Mouse (Mus musculus) Muller cell, postnatal 12 days (primary cell): ENCODE results near the gene Klri1.
"Not testable (repeated sequence)": the region's sequence is repeated elsewhere in the genome, so short reads cannot be mapped to it uniquely, and the experiment has no call there.

Experiments
- DNase-seq: peaks from one replicate; pipeline ENCODE4 v3.0.0-alpha.2; 2015; ENCODE audit errors: inconsistent ontology term

Klri1 gene

DNA sequence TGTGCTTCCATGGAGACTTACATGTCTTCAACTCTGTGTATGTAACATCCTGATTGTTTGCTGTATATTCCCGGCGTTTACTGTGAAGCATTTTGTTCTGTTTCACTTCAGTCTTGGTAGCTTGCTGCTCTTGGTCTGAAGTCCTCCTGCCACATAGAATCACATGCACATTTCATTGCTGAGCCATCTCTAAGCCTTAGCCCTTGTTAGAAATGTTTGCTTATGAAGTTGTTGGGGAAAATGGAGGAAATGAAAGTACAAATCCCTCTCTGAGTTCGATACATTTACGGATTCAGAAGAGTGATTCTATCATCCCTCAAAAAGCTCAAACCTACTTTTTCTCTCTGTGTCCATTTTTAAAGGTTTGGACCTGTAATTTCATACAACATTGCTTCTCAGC, at the start of gene Klri1:
Klri1 (minus strand) TSS at position 101 of the 400 bp plus-strand sequence.
- no peak for DNase-seq

- DNase-seq: no peak
Observed at GRCm38 (mm10) chr6:129747654-129748032, 30.7 kb upstream of the Klri1 start.

DNA sequence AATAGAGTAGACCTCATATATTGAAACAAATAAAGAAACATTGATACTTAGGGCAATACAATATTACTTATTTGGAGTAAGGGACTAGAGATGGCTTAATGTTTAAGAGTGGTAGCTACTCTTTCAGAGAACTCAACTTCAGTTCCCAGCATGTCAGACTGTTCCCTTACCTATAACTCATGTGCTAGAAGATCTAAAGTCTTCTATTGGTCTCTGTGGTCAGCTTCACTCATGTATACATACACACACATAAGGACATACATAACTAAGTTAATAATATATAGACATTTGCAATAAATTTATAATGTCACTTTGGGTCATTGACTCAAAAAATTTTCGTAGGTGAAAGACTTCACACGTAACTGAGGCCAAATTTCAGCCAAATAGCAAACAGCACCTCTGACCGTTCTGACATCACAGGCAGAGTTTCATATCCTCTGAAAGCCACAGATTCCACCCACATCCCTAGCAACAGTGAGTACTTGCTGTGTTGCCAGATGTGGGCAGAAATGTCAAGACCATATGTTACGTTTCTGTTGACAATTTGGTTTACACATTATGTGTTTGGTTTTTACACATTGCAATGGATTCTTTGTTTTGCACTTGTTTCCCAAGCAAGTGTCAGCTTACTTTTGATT, 30.2 kb upstream of the Klri1 start:
- DNase-seq: no peak

DNA sequence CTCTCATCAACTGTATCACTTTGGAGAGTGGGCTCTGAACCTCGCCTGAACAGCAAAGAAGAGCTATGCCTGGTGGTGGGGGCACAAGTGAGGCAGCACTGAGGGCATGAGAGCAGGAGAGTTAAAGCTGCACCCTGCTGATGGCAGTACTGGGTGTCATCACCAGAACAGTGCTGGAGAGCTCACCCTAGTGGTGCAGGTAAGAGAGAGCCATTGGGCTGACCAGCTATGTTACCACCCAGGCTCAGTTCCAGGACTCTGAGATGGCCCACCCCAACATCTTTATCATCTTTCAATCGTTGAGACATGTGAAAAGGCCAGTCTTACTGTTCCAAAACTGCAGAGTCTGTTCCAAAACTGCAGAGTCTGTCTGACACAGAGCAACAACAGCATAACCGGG, 29.2 kb upstream of the Klri1 start:
- DNase-seq: no peak

DNA sequence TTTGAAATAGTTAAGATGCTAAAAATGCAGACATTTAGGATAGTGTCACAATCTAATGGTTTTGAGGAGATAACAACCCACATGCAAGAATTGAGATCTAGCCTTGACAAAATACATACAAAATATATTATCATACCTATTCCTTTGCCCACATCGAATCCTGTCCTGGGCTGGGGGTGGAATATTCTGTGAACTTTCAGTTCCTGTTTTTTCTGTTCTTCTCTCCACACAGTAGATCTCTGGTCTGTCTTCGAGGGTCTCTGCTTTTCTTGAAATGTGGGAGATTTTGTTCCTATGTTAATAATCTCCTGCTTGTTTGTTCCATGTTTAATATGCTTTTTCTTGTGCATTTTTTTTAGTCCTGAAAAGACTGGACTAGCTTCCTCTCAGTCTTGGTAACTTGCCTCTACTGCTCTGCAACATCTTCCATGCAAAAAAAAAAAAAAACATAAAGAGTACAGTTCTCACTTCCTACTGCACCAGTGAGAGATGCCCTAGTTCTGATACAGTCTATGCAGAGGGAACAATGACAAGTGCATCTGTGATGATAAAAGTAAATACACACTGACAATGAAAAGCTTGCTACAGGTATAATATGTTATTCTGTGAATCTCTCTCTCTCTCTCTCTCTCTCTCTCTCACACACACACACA, 23.3 kb upstream of the Klri1 start, which contains the start of gene Klri2:
Klri2 (minus strand) TSS at position 416 of the 653 bp plus-strand sequence.
- no peak for DNase-seq

DNA sequence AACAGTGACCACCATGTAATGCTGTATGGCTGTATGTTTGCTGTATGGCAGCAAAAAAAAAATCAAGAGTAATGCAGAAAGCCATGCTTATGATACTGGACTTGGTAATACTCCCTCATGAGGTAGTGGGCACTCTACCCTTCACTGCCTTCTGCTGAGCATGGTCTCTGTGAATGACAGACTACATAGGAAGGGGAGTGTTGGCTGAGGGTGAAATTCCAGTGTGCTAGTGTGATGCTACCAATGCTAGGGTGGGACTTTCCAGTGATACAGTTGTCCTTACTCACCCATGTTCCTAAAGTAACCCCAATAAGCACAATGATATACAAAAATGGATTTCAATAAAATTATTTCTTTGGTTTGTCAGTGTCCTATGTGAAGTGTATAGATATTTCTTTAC, 19.5 kb upstream of the Klri1 start:
- no peak for DNase-seq

DNA sequence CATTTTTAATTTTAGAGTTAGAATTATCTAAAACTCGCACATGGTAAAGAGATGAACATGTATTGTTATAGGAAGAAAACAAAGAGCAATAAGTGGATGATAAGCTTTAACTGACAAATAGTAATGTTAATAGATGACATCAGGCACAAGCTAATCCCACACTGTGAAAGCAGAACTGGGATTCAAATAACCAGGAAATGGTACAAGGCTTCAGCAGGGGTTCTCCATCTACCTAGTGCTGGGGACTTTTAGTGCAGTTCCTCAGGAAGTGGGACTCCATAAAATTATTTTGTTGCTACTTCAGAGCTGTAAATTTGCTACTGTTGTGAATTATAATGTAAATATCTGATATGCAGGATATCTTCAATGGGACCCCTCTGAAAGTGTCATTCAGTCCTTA, 10.3 kb upstream of the Klri1 start:
- DNase-seq: no peak

DNA sequence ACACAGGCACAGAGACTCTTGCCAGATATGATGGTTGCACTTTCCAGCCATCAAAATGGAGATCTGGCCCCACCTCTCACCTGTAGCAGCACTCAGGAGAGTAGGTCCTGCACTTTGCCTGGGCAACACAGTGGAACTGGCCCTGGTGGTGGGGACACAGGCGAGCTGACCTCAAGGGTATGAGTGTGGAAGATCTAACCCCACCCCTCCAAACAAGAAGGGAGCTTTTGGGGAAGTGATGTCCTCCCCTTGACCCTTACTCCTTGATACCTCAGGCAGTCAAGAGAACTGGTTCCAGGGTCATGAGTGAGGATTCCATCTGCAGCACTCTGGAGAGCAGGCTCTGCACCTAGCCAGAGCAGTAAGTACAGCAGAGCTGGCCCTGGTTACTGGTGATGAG, 4.5 kb upstream of the Klri1 start:
- DNase-seq: no peak

GRCm38 (mm10) chr6:129720487-129720886, 3.6 kb upstream of the Klri1 start:
- no peak for DNase-seq

GRCm38 (mm10) chr6:129713566-129713965, 3.4 kb downstream of the Klri1 start:
- no peak for DNase-seq

DNA sequence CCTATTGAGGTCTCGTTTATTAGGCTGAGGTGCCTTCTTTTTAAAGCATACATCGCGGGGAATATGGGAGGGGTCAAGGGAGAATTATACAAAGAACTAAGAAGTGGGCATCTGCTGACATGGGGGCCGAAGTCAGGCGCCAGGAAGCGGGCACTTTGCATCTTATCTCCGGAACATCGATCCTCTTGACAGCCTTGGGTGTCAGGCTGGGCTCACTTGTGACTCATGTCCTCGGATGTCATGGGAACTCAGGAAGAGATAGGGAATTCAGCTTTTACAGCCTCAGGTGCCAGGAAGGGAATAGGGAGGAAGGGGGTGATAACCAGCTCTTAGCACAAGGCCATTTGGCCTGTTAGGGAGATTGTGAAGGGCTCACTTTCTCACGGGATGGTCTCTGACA, 25.5 kb downstream of the Klri1 start:
- not testable (repeated sequence) for DNase-seq

DNA sequence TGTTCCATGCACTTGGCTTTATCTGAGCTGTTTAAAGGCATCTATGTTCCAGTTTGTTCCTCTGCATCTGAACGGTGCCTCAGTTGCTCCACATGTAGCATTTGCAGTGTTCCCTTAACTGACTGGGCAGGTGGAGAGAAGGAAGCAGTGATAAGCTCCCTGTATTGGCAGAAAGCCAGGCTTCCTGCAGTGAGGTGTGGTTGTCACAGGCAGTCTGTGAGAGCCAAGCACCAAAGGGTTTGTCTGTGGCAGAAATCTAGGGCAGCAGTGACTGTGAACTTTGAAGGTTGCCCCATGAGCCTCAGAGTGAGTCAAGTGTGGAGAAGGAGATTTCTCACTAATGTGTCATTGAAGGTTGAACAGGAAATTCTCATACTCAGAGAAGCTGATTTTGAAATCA, 36.6 kb downstream of the Klri1 start:
- DNase-seq: no peak

DNA sequence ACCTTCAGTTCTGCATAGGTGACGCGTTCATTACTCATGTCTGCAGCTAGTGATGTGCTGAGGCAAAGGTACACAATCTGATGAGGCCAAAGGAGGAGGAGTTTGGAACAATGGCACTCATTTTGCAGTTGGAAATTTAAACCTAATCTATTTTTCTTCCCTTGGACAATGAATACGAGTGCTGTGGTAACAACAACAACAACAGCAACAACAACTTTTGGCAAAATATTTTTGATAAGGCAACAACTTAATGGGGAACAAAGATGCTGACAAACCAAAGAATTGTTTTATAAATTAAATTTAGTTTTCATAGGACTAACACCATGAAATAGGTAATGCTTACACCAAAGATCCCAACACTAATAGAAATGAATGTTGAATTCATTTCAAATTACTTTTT, 38.1 kb downstream of the Klri1 start, which contains the start of gene Klrc1:
Klrc1 (minus strand) TSS at position 101 of the 400 bp plus-strand sequence.
- no peak for DNase-seq

- DNase-seq: not testable (repeated sequence)
Observed at GRCm38 (mm10) chr6:129661301-129661700, 55.6 kb downstream of the Klri1 start.

- not testable (repeated sequence) for DNase-seq
Observed at GRCm38 (mm10) chr6:129660589-129660988, 56.3 kb downstream of the Klri1 start, which contains the start of gene Klrc2. Gene Klrc2 (minus strand): TSS chr6:129660689.
